Mouse (Mus musculus): ENCODE results near the gene Ccdc63.
A peak's percentile ranks its signal among the peaks of the same experiment; 100 is the strongest.
"Not testable (repeated sequence)": the region's sequence is repeated elsewhere in the genome, so short reads cannot be mapped to it uniquely, and the experiment has no call there.

Ccdc63 gene

DNA sequence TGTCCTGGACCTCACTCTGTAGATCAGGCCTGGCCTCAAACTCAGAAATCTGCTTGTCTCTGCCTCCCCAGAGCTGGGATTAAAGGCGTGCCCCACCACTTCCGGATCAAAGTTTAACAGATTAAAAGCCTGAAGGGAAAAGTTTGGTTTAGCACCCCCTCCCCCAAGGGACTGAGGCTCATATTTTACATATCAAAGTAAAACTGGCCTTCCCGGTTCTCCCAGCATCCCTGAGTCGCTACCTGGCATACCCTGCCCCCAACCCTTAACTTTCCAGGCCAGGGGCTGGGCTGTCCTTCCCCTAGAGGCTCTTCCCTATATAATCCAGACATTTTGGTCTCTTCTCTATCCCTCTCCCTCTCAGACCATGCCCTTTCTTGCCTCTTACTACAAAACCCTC, 8.6 kb upstream of the Ccdc63 start:
- DNase-seq (ENCODE audit: low spot score) = no peak

DNA sequence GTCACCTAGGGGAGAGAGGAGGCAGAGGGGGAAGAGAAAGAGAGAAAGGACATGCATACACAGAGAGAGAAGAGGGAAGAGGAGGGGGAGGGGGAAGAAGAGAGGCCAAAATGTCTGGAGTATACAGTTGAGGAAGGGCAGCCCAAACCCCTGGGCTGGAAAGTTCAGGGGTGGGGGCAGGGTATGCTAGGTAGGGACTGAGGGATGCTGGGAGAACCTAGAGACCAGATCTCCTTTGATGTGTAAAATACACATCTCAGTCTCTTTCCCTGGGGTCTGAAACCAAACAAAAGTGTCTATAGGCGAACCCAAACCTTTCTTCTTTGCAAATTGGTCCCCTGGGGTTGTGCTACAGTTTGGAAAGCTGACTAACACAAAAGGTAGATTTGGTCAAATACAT, 7.5 kb upstream of the Ccdc63 start:
- DNase-seq (ENCODE audit: low spot score) = no peak

DNA sequence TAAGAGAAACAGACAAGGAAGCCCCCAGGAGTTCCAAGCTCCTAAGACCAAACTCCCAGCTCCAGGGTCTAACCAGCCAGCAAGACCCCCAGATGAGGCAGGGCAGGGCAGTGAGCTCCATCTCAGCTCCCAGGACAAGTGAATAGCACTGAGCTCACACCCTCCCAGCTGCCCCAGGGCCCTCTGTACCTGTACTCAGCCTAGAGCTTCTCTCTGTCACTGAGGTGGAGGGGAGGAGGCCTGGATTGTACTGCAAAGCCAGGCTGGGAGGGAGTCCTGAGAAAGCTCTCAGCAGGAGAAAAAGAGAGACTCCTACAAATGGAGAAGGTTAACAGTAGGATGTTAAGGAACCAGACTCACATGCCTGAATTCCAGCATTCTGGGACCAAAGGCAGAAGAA, 6.0 kb upstream of the Ccdc63 start:
- DNase-seq (ENCODE audit: low spot score) = no peak

DNA sequence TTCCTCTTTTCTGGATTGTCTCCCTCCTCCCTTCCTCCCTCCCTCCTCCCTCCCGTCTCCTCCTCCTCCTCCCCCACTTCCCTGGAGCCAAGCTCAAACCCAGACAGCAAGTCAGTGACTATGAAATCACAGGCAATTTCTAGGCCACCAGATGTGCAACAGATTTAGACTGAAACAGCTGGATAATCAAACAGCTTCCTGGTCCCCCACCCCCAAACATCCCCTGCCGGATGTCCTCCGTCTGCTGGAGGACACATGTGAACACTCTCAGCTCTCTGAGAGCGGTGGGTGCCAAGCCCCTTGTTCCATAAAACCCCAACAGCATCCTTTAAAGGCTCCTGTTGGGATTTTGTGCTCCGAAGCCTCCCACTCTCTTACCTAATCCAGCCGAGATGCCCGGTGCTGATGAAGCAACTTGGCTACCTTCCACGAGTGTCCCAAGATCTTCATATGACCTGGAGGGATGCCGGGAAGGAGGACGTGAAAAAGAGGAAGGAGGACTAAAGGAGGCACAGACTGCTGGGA, 5.5 kb upstream of the Ccdc63 start:
- DNase-seq (ENCODE audit: low spot score) = peak; percentile 50

DNA sequence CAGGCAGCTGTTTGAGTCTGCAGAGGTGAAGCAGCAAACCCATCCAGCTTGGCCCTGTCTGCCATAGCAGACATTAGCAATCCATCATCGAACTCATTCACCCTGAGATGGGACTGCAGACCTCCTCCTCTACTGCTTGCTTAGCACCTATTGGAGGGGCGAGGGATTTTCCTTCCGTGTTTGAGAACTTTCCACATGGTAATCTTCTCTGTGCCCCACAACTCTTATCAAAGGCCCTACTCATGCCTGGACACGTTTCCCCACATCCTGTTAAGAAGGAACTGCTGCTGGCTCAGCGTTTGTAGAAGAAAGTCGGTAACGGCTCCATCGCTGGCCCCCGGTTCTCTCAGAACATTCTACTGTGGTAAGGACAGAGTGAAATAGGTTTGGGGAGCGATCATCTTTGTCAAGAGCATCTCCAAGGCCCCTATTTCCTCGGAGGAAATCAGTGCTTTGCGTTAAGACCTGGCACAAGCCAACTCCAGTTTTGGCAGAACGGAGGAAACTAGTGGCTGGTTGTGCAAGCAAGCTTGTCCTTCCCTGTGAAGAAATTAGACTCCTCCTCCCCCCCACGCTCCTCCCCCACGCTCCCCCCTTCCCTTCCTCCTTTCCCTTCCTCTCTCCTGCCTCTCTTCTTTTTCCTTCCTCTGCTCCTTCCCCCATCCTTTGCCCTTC, 4.9 kb upstream of the Ccdc63 start:
- DNase-seq (ENCODE audit: low spot score) = peak; percentile 49

DNA sequence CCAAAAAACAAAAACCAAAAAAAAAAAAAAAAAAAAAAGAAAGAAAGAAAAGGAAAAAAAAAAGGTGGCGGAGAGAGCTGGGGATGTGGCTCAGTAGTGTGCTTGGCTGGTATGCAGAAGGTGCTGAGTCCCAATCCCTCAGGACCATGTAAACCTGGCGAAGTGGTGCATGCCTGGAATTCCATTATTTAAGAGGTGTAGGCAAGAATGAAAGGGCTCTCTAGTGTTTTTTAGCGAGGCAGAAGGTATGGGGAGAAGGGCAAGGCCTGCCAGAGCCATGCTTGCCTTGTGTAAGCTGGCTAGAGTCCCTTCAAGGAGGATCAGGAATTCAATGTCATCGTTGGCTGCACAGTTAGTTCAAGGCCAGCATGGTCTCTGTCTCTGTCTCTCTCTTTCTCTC, 4.2 kb upstream of the Ccdc63 start:
- DNase-seq (ENCODE audit: low spot score) = no peak

DNA sequence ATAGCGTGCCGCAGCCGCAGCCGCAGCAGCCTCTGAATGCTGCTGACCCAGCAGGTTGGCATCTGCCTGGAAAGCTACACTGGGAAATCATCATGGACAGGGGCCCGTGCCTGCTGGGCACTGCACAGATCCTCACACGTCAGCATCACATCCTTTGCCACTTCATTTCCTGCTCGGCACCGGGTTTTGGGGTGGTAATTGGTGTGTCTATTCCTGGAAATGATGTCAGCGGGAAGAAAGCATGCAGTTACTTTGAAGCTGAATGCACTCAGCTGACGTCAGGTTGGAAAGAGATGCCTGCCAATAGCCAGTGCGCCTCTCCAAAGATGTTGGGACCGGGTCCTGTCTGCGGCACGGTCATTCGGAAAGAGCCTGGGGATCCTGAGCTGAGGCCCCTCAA, 2.9 kb upstream of the Ccdc63 start:
- DNase-seq (ENCODE audit: low spot score) = no peak

DNA sequence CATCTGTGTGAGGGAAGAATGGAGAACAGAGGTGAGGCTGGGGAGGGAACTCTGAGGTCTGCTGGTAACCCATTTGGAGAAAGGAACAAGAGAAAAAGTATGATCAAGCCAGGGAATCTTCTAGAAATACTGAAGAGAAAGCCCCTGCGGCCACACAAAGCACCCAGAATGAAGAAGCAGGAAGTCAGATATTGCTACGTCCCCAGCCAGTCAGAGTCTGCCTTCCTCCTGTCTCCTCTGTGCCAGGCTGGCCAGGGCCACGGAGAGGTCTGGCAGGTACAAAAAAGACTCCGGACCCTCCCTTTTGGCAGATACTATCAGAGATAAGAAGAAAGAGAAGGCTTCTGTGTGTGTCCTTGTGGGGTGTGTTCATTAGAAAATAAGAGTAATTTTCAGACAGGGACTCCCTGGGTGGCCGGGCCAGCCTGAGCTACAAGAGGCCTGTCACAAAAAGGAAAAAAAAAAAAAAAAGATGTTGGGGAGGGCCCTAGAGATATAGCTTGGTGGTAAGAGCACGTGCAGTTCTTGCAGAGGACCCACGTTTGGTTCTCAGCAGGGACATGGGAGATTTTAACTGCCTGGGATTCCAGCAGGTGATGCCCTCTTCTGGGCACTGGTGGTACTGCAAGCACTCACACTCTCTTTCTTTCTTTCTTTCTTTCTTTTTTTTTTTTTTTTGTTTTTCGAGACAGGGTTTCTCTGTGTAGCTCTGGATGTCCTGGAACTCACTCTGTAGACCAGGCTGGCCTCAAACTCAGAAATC, 1.8 kb upstream of the Ccdc63 start:
- no peak for DNase-seq (ENCODE audit: low spot score)

DNA sequence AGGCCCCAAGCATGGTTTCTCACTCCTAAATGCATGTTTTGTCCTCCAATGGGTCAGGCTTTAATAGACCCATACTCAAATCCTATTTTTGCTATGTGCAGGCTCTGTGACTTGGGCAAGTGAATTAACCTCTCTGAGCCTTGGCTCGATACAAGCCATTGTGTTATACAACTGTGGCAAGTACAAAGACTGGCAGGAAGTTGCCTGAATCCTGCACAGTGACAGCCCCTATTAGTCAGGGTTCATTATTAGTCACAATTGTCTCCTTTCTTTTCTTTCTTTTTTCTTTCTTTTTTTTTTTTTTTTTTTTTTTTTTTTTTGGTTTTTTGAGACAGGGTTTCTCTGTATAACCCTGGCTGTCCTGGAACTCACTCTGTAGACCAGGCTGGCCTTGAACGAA, 852 bp downstream of the Ccdc63 start:
- DNase-seq (ENCODE audit: low spot score) = not testable (repeated sequence)

DNA sequence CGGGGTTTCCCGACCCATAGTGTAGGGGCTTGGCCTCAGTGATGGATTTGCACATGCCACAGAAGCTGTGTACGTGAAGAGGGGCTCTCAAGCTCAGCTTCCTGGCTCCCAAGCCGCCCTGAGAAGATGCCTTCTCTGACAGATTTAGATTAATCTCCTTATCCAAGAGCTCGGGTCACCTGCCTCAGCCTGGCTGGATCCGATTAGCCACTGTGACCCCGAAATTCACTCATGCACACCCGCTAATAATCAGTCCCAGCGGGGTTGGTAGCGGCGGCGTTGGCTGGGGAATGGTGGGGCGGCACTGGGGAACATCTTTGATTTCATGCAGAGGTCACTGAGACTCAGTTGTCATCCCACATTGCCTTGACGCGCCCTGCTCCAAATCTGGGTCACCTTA, 1.8 kb downstream of the Ccdc63 start:
- DNase-seq (ENCODE audit: low spot score) = no peak

DNA sequence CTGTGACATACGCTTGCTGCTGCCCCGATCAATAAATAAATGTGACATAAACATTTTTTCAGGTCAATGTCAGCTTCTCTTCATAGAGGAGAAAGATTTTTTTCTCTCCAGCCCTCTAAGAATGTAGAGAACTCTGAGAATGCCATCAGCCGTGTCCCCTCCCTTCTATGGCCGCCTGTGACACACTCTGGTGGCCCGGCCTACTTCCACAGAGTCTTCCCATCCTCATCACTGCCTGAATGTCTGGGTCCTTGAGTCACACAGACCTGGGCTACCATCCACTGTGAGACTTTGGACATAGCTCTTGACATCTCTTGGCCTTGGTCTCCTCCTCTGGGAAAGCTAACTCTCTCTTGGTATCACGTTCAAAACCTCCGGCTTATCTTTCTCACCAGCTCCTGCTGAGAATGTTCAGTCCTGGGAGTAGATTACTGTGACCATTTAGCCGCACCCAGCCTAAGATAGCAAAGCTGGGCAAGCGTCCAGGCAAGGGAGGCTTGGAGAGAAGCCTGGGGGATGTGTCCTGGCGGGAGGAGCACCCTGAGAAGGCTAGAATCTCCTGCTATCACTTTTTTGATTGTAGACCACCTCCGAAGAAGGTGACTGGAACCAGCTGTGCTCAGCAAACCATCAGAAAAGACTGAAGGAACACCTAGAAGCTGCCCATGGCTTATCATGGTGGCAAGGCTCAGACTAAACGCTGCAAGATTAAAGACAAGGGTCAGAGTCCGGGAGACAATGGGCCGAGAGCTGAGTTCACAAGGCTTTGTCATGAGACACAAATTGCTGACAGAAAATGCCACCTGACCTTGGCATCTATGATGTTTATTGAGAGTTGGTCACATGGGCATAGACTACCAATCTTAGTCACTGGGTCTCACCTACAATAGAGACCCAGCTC, 3.9 kb downstream of the Ccdc63 start:
- peak; percentile 50 for DNase-seq (ENCODE audit: low spot score)

DNA sequence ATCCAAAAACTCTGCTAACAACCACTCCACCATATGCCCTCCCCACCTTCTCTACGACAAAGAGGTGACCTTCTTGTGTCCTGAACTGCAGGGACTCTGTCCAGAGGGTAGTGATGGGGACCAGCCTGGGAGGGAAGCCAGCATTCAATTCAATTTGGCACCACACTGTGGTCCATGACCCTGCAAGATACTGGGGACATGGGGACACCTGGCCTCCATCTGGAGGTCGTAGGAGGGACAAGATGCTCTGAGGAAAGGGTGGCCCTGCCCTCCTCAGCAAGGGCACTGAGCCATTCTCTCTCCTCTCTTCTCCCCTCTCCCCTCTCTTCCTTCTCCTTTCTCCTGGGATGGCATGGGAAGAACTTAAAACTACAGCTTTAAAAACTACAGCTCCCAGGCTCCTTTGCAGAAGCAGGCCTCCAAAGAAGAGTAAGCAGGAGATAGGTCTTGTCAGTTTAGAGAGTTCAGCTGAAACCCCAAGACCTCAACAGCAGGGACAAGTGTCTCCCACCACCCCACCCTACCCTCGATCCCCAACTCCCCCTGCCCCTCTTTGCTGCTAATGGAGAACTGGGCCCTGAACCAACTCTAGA, 5.2 kb downstream of the Ccdc63 start:
- DNase-seq (ENCODE audit: low spot score) = no peak

DNA sequence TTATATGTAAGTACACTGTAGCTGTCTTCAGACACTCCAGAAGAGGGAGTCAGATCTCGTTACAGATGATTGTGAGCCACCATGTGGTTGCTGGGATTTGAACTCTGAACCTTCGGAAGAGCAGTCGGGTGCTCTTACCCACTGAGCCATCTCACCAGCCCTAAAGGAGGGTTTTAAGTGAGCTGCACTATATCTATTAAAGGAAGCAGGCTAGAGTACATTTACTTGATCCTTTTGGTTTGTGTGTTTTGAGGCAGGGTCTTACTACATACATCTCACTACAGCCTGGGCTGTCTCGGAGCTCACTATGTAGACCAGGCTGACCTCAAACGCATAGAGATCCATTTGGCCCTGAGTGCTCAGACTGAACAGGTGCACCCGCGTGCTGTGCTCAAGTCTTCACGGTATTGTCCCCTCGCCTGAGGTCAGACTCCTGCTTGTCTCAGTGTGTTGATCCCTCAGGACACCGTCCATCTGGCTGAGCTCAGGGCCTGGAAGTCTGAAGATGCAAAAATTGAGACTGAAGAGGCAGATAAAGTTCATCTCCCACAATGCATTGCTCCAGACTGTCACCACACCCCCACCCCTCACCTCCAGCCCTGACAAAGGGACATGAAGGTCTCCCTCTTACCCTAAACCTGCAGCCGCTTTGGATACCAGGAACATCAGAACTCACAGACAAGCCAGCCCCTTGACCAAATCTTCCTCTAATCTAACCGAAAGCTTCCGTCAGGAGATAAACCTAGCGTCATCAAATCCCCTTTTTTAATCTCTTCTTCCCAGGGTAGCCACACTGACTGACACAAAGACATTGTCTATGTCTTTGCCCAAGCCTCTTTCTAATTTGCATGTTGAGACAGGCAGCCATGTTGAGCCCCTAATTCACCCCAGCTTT, 6.0 kb downstream of the Ccdc63 start:
- no peak for DNase-seq (ENCODE audit: low spot score)

DNA sequence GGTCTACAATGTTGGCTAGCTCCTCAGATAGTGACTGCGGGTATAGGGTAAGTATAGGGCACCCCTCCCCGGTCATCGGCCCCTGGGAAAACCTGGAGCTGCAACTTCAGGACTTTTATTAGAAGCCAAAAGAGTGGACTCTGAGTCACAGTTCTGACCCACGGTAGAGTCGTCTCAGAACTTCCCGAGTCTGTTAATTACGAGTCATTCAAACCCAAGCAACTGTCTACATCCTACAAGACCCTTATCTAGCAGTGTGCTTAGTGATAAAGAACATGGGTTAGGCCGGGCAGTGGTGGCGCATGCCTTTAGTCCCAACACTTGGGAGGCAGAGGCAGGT, 7.6 kb downstream of the Ccdc63 start:
- no peak for DNase-seq (ENCODE audit: low spot score)

DNA sequence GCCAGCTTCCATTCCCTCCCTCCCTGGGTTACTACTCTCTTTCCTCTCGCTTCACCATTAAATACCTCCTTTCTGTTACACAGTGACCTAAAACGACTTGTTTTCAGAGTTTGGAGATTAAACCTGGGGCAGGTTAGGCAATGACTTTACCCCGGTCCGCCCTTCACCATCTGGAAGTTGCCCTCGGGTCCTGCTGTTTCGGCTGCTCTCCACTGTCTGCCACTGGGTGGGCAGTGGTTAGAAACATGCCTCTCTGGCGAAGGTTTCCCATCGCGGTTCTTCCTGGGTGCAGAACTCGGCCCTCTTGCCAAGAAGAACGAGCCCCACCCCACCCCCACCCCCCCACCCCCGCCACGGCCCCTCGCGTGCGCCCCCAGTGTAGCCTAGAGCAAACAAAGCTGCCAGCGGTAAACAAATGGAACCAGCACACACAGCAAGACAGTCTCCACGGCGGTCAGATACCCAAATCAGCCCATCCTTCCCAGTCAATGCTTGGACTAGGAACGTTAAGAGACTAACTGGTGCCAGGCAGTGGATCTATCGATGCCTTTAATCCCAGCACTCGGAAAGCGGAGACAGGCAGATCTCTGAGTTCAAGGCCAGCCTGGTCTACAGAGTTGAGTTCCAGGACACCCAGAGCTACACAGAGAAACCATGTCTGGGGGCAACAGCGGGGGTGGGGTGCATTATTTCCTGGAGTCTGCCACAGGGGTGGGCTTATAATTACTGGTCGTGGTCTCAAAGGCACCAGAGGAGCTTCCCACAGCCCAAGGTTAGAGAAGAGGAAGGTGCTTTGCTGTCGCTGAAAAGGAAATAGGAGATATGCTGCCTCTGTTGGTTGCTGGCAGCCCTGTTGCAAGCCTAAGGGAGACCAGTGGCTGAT, 8.2 kb downstream of the Ccdc63 start:
- no peak for DNase-seq (ENCODE audit: low spot score)

DNA sequence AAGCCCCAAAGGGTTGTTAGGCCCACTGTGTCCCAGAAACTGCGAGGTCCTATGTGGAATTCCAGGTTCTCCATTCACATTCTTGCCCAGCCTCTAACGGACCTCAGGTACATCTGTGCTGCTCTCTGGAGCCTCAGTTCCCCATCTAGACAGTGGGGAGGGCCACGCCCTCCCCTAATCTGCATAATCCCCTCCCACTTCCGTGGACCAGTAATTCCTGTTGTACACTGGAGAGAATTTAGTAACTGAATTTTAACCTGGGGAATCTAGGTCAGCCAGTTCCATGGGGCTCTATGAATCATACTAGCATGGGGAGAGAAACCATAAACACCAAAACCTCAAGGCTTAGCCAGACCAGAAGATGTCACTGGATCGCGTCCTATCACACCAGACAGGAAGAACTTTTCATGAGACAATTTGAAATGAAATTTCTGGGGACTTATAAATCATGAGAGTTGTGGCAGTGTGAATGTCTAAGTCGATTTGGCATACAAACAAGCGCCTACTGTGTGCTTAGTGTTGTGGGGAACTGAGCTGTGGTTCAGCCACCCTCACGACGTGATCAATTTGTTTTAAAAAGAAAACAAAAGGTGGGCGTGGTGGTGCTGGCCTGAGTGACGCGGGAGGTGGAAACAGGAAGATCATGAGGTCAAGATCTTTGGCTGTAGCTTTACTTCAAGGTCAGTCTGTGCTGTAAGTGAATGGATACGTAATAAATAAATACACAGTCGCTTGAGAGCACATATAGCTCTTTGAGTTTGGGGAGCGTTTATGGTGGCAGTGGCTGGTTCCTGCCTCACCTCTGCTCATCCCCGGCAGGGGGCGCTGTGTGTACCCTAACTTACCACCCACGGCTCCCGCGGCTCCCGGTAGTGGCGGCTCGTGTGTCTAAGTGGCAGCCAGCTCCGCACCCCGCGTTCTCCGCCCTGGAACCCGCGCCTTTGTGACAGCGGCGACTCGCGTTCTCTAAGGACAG, 9.3 kb downstream of the Ccdc63 start:
- DNase-seq (ENCODE audit: low spot score) = peak; percentile 89

DNA sequence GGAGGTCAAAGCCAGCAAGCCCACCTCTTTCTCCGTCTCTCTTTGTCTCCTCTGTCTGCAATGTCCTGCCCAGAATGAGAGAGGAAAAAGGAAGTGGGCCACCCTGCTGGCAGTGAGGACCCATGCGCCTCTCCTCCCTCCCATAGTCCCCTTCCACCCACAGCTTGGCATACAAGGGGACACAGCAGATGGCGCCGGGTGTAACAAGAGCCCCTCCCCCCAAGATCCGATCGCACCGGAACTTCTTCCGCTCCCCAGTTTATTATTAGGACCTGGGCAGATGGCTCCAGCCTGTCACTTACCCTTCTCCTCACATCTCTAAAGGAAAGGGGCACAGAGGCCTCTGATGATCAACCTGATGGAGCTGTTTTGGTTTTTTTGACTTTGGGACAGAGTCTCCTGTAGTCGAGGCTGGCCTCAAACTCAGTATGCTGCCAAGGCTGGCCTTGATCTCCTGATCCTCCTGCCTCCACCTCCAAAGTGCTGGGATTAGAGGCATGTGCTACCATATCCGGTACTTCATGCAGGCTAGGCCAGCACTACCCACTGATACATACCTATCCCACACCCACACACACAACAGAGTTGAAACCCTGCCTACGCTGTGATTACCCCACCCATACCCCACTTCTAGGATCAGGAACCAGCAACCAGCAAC, 10.2 kb downstream of the Ccdc63 start:
- DNase-seq (ENCODE audit: low spot score) = no peak

DNA sequence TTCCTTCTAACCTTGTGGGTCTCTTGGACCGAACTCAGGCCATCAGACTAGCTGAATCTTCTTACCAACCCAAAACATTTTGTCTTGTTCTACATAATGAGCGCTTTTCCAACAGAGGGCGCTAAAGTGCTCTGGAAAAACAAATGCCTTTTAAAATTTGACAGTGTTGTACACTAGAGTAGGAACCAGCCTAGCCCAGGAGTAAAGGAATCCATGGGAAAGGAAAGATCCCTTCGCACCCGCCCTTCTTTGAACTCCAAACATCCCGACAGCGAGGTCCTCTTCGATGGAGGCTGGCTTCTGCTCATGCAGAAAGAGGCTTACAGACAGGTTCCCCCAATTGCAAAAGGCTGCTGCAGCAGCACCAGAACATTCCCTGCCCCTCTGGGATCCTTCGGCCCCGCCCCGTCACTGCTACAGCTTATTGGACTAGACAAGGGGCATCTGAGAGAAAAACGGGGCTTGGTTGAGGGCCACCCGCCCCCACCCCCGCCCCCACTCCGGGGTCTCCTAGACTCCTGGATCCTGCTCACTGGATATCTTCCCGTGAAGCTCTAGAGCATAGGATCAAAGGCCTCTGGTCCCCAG, 11.5 kb downstream of the Ccdc63 start:
- peak; percentile 69 for DNase-seq (ENCODE audit: low spot score)
